ENCODE assay signal across 14 mouse cellular contexts in genomic region chr12:87138342-87138701, GRCm38 (mm10). TPM values are rescaled to one million over a fixed set of nuclear protein-coding genes. Genes with fewer than 3 reads are reported as not detected.
DNase-seq lines count a peak whose midpoint lies in the region; ATAC-seq lines count a peak whose summit lies in the region.
"Had no signal": no experiment of that assay in that cellular context is flagged by ENCODE, and none has a peak within 500 bp of the region (broad histone marks: within the 10 kb centered on the region; RNA-seq: fewer than 3 reads in every experiment).

No protein-coding gene starts in this region.

- no peak overlapping the region for H3K4me2 ChIP-seq in hindbrain, embryonic 13.5 days
- no peak overlapping the region for H3K4me2 ChIP-seq in midbrain, embryonic 15.5 days
- H3K4me2 ChIP-seq: embryonic facial prominence, embryonic 12.5 days had no signal

- H3K4me3 ChIP-seq in embryonic facial prominence, embryonic 10.5 days = no peak overlapping the region
- H3K4me3 ChIP-seq in hindbrain, embryonic 13.5 days = no peak overlapping the region
- no peak overlapping the region for H3K4me3 ChIP-seq in midbrain, embryonic 15.5 days
- H3K4me3 ChIP-seq: embryonic facial prominence, embryonic 12.5 days had no signal

- peak; percentile 9 for DNase-seq in ZHBTc4 (ENCODE audit: low read depth, low spot score)
- no peak for DNase-seq in embryonic facial prominence, embryonic 10.5 days (ENCODE audit: low spot score)
- DNase-seq in cerebellum, postnatal 10 days = no peak
- no peak for DNase-seq in B cell, adult 2 months
- DNase-seq in ovary, postnatal 14 days (ENCODE audit: low spot score) = no peak
- DNase-seq: adrenal gland, postnatal 25 days; cerebellum, postnatal 25 days; heart, postnatal 10 days; liver, postnatal 0 days; lung, postnatal 36 days; right cerebral cortex, postnatal 4 days had no signal

- peak; percentile 36; the same call in 1 of the 2 replicates for ATAC-seq in hindbrain, embryonic 13.5 days (ENCODE audit: low FRiP score)
- peak; percentile 56 for ATAC-seq in midbrain, embryonic 15.5 days (replicated peaks)
- ATAC-seq: liver, postnatal 0 days had no signal

- peak overlapping the region; percentile 57; the same call in 1 of the 2 replicates for H3K27ac ChIP-seq in embryonic facial prominence, embryonic 10.5 days (replicated peaks)
- peak overlapping the region; percentile 78 for H3K27ac ChIP-seq in hindbrain, embryonic 13.5 days
- peak overlapping the region; percentile 32; the same call in 1 of the 2 replicates for H3K27ac ChIP-seq in midbrain, embryonic 15.5 days
- H3K27ac ChIP-seq: embryonic facial prominence, embryonic 12.5 days had no signal

- H3K36me3 ChIP-seq in embryonic facial prominence, embryonic 10.5 days (replicated peaks) = peaks cover 23% of the 10 kb centered on the region
- H3K36me3 ChIP-seq in hindbrain, embryonic 13.5 days = peaks cover 25% of the 10 kb centered on the region
- 0 out of 2 replicates have a peak, but pooled peaks cover 5% of the 10 kb centered on the region for H3K36me3 ChIP-seq in midbrain, embryonic 15.5 days (replicated peaks)
- H3K36me3 ChIP-seq: embryonic facial prominence, embryonic 12.5 days had no signal

- peaks cover 12% of the 10 kb centered on the region; the same call in 1 of the 2 replicates for H3K4me1 ChIP-seq in embryonic facial prominence, embryonic 10.5 days
- peaks cover 12% of the 10 kb centered on the region for H3K4me1 ChIP-seq in hindbrain, embryonic 13.5 days (replicated peaks)
- H3K4me1 ChIP-seq in midbrain, embryonic 15.5 days = no peaks in the 10 kb centered on the region
- H3K4me1 ChIP-seq: embryonic facial prominence, embryonic 12.5 days had no signal

- H3K9me3 ChIP-seq in embryonic facial prominence, embryonic 10.5 days = no peaks in the 10 kb centered on the region
- no peaks in the 10 kb centered on the region for H3K9me3 ChIP-seq in hindbrain, embryonic 13.5 days
- no peaks in the 10 kb centered on the region for H3K9me3 ChIP-seq in midbrain, embryonic 15.5 days
- H3K9me3 ChIP-seq: embryonic facial prominence, embryonic 12.5 days had no signal

- no peak overlapping the region for H3K9ac ChIP-seq in hindbrain, embryonic 13.5 days
- no peak overlapping the region for H3K9ac ChIP-seq in midbrain, embryonic 15.5 days
- H3K9ac ChIP-seq: embryonic facial prominence, embryonic 12.5 days; liver, postnatal 0 days had no signal

- no peaks in the 10 kb centered on the region for H3K27me3 ChIP-seq in embryonic facial prominence, embryonic 10.5 days (replicated peaks; ENCODE audit: low read depth, poor library complexity, severe bottlenecking)
- no peaks in the 10 kb centered on the region for H3K27me3 ChIP-seq in hindbrain, embryonic 13.5 days
- no peaks in the 10 kb centered on the region for H3K27me3 ChIP-seq in midbrain, embryonic 15.5 days (replicated peaks)
- H3K27me3 ChIP-seq: embryonic facial prominence, embryonic 12.5 days had no signal

- 78% methylated on average over 2 of the region's 2 CpGs for WGBS in embryonic facial prominence, embryonic 10.5 days
- 20% methylated on average over 2 of the region's 2 CpGs for WGBS in hindbrain, embryonic 13.5 days
- 35% methylated on average over 2 of the region's 2 CpGs for WGBS in midbrain, embryonic 15.5 days

RNA-seq across cellular contexts. Expression of gene Gstz1, which starts 8.6 kb away (rescaled TPM):
- polyA plus RNA-seq in embryonic facial prominence, embryonic 10.5 days (2016; fragmentation: Nextera tagmentation; extraction: Ambion mirVana) = 31.7 and 33.2 TPM in 2 replicates
- polyA plus RNA-seq in hindbrain, embryonic 13.5 days (2015; fragmentation: Nextera tagmentation; extraction: Ambion mirVana) = 29.6 and 32.6 TPM in 2 replicates
- 26.9 and 28.9 TPM in 2 replicates for polyA plus RNA-seq in midbrain, embryonic 15.5 days (2015; fragmentation: Nextera tagmentation; extraction: Ambion mirVana)

RNA-seq across cellular contexts. Expression of gene Pomt2, which starts 9.4 kb away (rescaled TPM):
- polyA plus RNA-seq in embryonic facial prominence, embryonic 10.5 days (2016; fragmentation: Nextera tagmentation; extraction: Ambion mirVana) = 14.3 and 14.9 TPM in 2 replicates
- polyA plus RNA-seq in hindbrain, embryonic 13.5 days (2015; fragmentation: Nextera tagmentation; extraction: Ambion mirVana) = 11.5 and 12.9 TPM in 2 replicates
- polyA plus RNA-seq in midbrain, embryonic 15.5 days (2015; fragmentation: Nextera tagmentation; extraction: Ambion mirVana) = 15.8 and 17.1 TPM in 2 replicates

RNA-seq across cellular contexts. Expression of gene Ngb, which starts 36.0 kb away (rescaled TPM):
- polyA plus RNA-seq in embryonic facial prominence, embryonic 10.5 days (2016; fragmentation: Nextera tagmentation; extraction: Ambion mirVana) = 0.12 and 0.18 TPM in 2 replicates
- polyA plus RNA-seq in hindbrain, embryonic 13.5 days (2015; fragmentation: Nextera tagmentation; extraction: Ambion mirVana) = 0.94 and 1.2 TPM in 2 replicates
- polyA plus RNA-seq in midbrain, embryonic 15.5 days (2015; fragmentation: Nextera tagmentation; extraction: Ambion mirVana) = 6.2 and 6.8 TPM in 2 replicates
- polyA plus RNA-seq: liver, postnatal 0 days had no signal
